Mouse (Mus musculus) hindbrain, embryonic 14.5 days (tissue): ENCODE data around the gene Afm. TPM values are rescaled to one million over a fixed set of nuclear protein-coding genes. Genes with fewer than 3 reads are reported as not detected.
A peak's percentile ranks its signal among the peaks of the same experiment; 100 is the strongest.

Experiments used
- ATAC-seq: fragments of 200-750 bp; cut with Nextera tagmentation; 2 replicates; pipeline ENCODE4 v1.8.0; 2017; ENCODE audit warnings: moderate number of reproducible peaks, mild to moderate bottlenecking, moderate TSS enrichment, moderate library complexity; ENCODE audit not compliant: low FRiP score
- DNase-seq: peaks from one replicate; pipeline ENCODE4 v3.0.0-alpha.2; 2015; ENCODE audit warnings: low spot score
- H3K27ac ChIP-seq: fragments of 300-500 bp; sonication (generic); 2 replicates; pipeline ENCODE4 v1.5.1; 2014; ENCODE audit warnings: mild to moderate bottlenecking, moderate library complexity
- H3K27me3 ChIP-seq: fragments of 300-500 bp; sonication (generic); 2 replicates; pipeline ENCODE4 v1.6.1; 2014; ENCODE audit warnings: mild to moderate bottlenecking, low read length, mixed read lengths; ENCODE audit not compliant: control insufficient read depth, insufficient read depth
- H3K36me3 ChIP-seq: fragments of 300-500 bp; sonication (generic); replicated peaks from 2 replicates; pipeline ENCODE4 v1.6.1; 2014; ENCODE audit not compliant: control insufficient read depth, insufficient read depth
- H3K4me1 ChIP-seq: fragments of 300-500 bp; sonication (generic); replicated peaks from 2 replicates; pipeline ENCODE4 v1.6.1; 2014; ENCODE audit warnings: antibody characterized with exemption, low read length, mixed read lengths; ENCODE audit not compliant: control insufficient read depth, insufficient read depth
- H3K4me2 ChIP-seq: fragments of 300-500 bp; sonication (generic); replicated peaks from 2 replicates; pipeline ENCODE4 v1.6.1; 2014; ENCODE audit warnings: mild to moderate bottlenecking, moderate library complexity
- H3K4me3 ChIP-seq: fragments of 300-500 bp; sonication (generic); replicated peaks from 2 replicates; pipeline ENCODE4 v1.5.1; 2014; ENCODE audit warnings: mild to moderate bottlenecking, low read length
- H3K9ac ChIP-seq: fragments of 300-500 bp; sonication (generic); 2 replicates; pipeline ENCODE4 v1.6.1; 2014
- H3K9me3 ChIP-seq: fragments of 300-500 bp; sonication (generic); 2 replicates; pipeline ENCODE4 v1.6.1; 2016; ENCODE audit warnings: low read length; ENCODE audit not compliant: control insufficient read depth
- WGBS: fragments of 180-500 bp; shearing (Covaris S2); extraction: QIAGEN DNeasy Blood & Tissue Kit; methylation state at CpG from one replicate; pipeline ENCODE4 v1.1.7; 2014; 5-methylcytosine and 5-hydroxymethylcytosine counted together
- polyA plus RNA-seq: library from polyadenylated mRNA; unstranded; fragments of >200 nt; fragmentation: Nextera tagmentation; extraction: Ambion mirVana; gene quantifications from 2 replicates; pipeline ENCODE4 v1.2.1, GENCODE M21; 2014

Gene Afm
- not detected in 2 replicates for polyA plus RNA-seq

- H3K4me3 ChIP-seq = no peak within 1 kb of the TSS
- WGBS = 91% methylated on average over 6 of the region's 6 CpGs
- DNase-seq = peak; percentile 1
- H3K27ac ChIP-seq = no peak within 1 kb of the TSS
- H3K27me3 ChIP-seq = no peaks in the 10 kb centered on the region
- H3K9ac ChIP-seq = no peak within 1 kb of the TSS
- ATAC-seq = no peak
- H3K4me1 ChIP-seq = no peaks in the 10 kb centered on the region
- H3K4me2 ChIP-seq = no peak within 1 kb of the TSS
- H3K36me3 ChIP-seq = no peaks in the 10 kb centered on the region
- no peaks in the 10 kb centered on the region for H3K9me3 ChIP-seq
Observed at GRCm38 (mm10) chr5:90518356-90519100, at the start of gene Afm. Afm (plus strand) TSS chr5:90518932.

GRCm38 (mm10) chr5:90470836-90471235, 47.9 kb upstream of the Afm start:
- Histone ChIP-seq H3K9ac (no peak overlapping the region), H3K27ac (no peak overlapping the region), H3K4me2 (no peak overlapping the region), H3K36me3 (no peaks in the 10 kb centered on the region), H3K4me1 (no peaks in the 10 kb centered on the region), H3K27me3 (no peaks in the 10 kb centered on the region), H3K9me3 (no peaks in the 10 kb centered on the region), H3K4me3 (no peak overlapping the region)
- ATAC-seq (no peak), DNase-seq (no peak)
- WGBS = 88% methylated on average over 3 of the region's 3 CpGs

- WGBS = 93% methylated on average over 4 of the region's 4 CpGs
Observed at GRCm38 (mm10) chr5:90473902-90474301, 44.8 kb upstream of the Afm start.

GRCm38 (mm10) chr5:90474369-90474768, 44.4 kb upstream of the Afm start:
- H3K9ac ChIP-seq = no peak overlapping the region

More at GRCm38 (mm10) chr5:90473902-90474301, 44.8 kb upstream of the Afm start:
- Histone ChIP-seq H3K27ac (no peak overlapping the region), H3K36me3 (no peaks in the 10 kb centered on the region), H3K9me3 (no peaks in the 10 kb centered on the region), H3K4me1 (no peaks in the 10 kb centered on the region), H3K4me2 (no peak overlapping the region), H3K27me3 (no peaks in the 10 kb centered on the region), H3K4me3 (no peak overlapping the region), H3K9ac (no peak overlapping the region)
- ATAC-seq (no peak), DNase-seq (no peak)

GRCm38 (mm10) chr5:90476741-90477140, 42.0 kb upstream of the Afm start:
- ATAC-seq (no peak), DNase-seq (no peak)
- Histone ChIP-seq H3K27me3 (no peaks in the 10 kb centered on the region), H3K4me2 (no peak overlapping the region), H3K9me3 (no peaks in the 10 kb centered on the region), H3K9ac (no peak overlapping the region), H3K36me3 (no peaks in the 10 kb centered on the region), H3K27ac (no peak overlapping the region), H3K4me3 (no peak overlapping the region), H3K4me1 (no peaks in the 10 kb centered on the region)
- WGBS = 90% methylated on average over 3 of the region's 3 CpGs

More at GRCm38 (mm10) chr5:90474369-90474768, 44.4 kb upstream of the Afm start:
- Histone ChIP-seq H3K9me3 (no peaks in the 10 kb centered on the region), H3K27ac (no peak overlapping the region), H3K4me1 (no peaks in the 10 kb centered on the region), H3K4me2 (no peak overlapping the region), H3K36me3 (no peaks in the 10 kb centered on the region), H3K27me3 (no peaks in the 10 kb centered on the region), H3K4me3 (no peak overlapping the region)
- DNase-seq (no peak), ATAC-seq (no peak)
- 90% methylated on average over 5 of the region's 5 CpGs for WGBS

GRCm38 (mm10) chr5:90477308-90478140, 41.2 kb upstream of the Afm start:
- no peaks in the 10 kb centered on the region for H3K9me3 ChIP-seq
- no peak for ATAC-seq
- no peak overlapping the region for H3K4me3 ChIP-seq
- H3K27ac ChIP-seq = no peak overlapping the region
- 86% methylated on average over 7 of the region's 7 CpGs for WGBS
- H3K27me3 ChIP-seq = no peaks in the 10 kb centered on the region
- no peaks in the 10 kb centered on the region for H3K36me3 ChIP-seq
- no peak for DNase-seq
- H3K9ac ChIP-seq = no peak overlapping the region
- H3K4me2 ChIP-seq = no peak overlapping the region
- no peaks in the 10 kb centered on the region for H3K4me1 ChIP-seq

GRCm38 (mm10) chr5:90478886-90479285, 39.8 kb upstream of the Afm start:
- ATAC-seq = no peak
- Histone ChIP-seq H3K9ac (no peak overlapping the region), H3K4me2 (no peak overlapping the region), H3K9me3 (no peaks in the 10 kb centered on the region), H3K36me3 (no peaks in the 10 kb centered on the region), H3K27ac (no peak overlapping the region), H3K4me3 (no peak overlapping the region), H3K27me3 (no peaks in the 10 kb centered on the region), H3K4me1 (no peaks in the 10 kb centered on the region)
- 88% methylated on average over 1 of the region's 1 CpGs for WGBS
- DNase-seq = no peak

- H3K27me3 ChIP-seq = no peaks in the 10 kb centered on the region
Observed at GRCm38 (mm10) chr5:90485597-90485996, 33.1 kb upstream of the Afm start.

GRCm38 (mm10) chr5:90488323-90488722, 30.4 kb upstream of the Afm start:
- H3K4me3 ChIP-seq = no peak overlapping the region
- H3K36me3 ChIP-seq = no peaks in the 10 kb centered on the region
- no peak overlapping the region for H3K4me2 ChIP-seq
- no peaks in the 10 kb centered on the region for H3K4me1 ChIP-seq
- WGBS = 95% methylated on average over 7 of the region's 7 CpGs
- no peak overlapping the region for H3K9ac ChIP-seq
- ATAC-seq = no peak
- no peaks in the 10 kb centered on the region for H3K27me3 ChIP-seq
- no peaks in the 10 kb centered on the region for H3K9me3 ChIP-seq
- H3K27ac ChIP-seq = no peak overlapping the region
- DNase-seq = no peak

More at GRCm38 (mm10) chr5:90485597-90485996, 33.1 kb upstream of the Afm start:
- H3K9ac ChIP-seq = no peak overlapping the region
- no peaks in the 10 kb centered on the region for H3K9me3 ChIP-seq
- DNase-seq (no peak), ATAC-seq (no peak)
- no peak overlapping the region for H3K27ac ChIP-seq
- no peaks in the 10 kb centered on the region for H3K36me3 ChIP-seq
- H3K4me1 ChIP-seq = no peaks in the 10 kb centered on the region
- no peak overlapping the region for H3K4me3 ChIP-seq
- WGBS = 95% methylated on average over 7 of the region's 7 CpGs
- H3K4me2 ChIP-seq = no peak overlapping the region
